ENCODE assay signal across 22 mouse cellular contexts in genomic region chr4:63562742-63563141, GRCm38 (mm10). TPM values are rescaled to one million over a fixed set of nuclear protein-coding genes. Genes with fewer than 3 reads are reported as not detected.
A peak's percentile ranks its signal among the peaks of the same experiment; 100 is the strongest.
DNase-seq lines count a peak whose midpoint lies in the region; ATAC-seq and TF ChIP-seq lines count a peak whose summit lies in the region.
"Had no signal": no experiment of that assay in that cellular context is flagged by ENCODE, and none has a peak within 500 bp of the region (broad histone marks: within the 10 kb centered on the region; RNA-seq: fewer than 3 reads in every experiment).

No protein-coding gene starts in this region.

- peak in 1 of 2 experiments; percentile 60; a peak in 2 of 4 replicates for TF ChIP-seq CTCF in CH12.LX (conservative IDR thresholded peaks at IDR 0.05 in 1 of 2, IDR thresholded peaks at IDR 0.05 in 1 of 2; ENCODE audit: low read depth in 2 of 2, low read length in 2 of 2)

- H3K79me2 ChIP-seq in CH12.LX (replicated peaks; ENCODE audit: control insufficient read depth, extremely low read depth, insufficient read depth, poor library complexity, severe bottlenecking), result no peaks in the 10 kb centered on the region

- H3K27me3 ChIP-seq in liver, embryonic 13.5 days, result no peaks in the 10 kb centered on the region
- H3K27me3 ChIP-seq in liver, embryonic 11.5 days (replicated peaks; ENCODE audit: control insufficient read depth, insufficient read depth, low read length), result no peaks in the 10 kb centered on the region
- H3K27me3 ChIP-seq in CH12.LX (replicated peaks), result no peaks in the 10 kb centered on the region
- H3K27me3 ChIP-seq in intestine, embryonic 14.5 days (replicated peaks; ENCODE audit: control insufficient read depth, insufficient read depth, low read length), result no peaks in the 10 kb centered on the region
- peaks cover 32% of the 10 kb centered on the region for H3K27me3 ChIP-seq in megakaryocyte, embryonic 14.5 days (replicated peaks)
- H3K27me3 ChIP-seq in hindbrain, embryonic 13.5 days, result peaks cover 10% of the 10 kb centered on the region
- H3K27me3 ChIP-seq: embryonic facial prominence, embryonic 15.5 days; heart, embryonic 12.5 days; lung, embryonic 15.5 days had no signal

- H3K36me3 ChIP-seq in liver, embryonic 13.5 days, result peaks cover 11% of the 10 kb centered on the region; the same call in 1 of the 2 replicates
- peaks cover 7% of the 10 kb centered on the region; the same call in 1 of the 2 replicates for H3K36me3 ChIP-seq in liver, embryonic 11.5 days (ENCODE audit: control insufficient read depth, insufficient read depth, low read length)
- H3K36me3 ChIP-seq in CH12.LX (replicated peaks in 1 of 2; ENCODE audit: control insufficient read depth in 1 of 2, insufficient read depth in 1 of 2, low read length in 1 of 2), result peaks cover 28 to 49% of the 10 kb centered on the region in 2 experiments
- peaks cover 13% of the 10 kb centered on the region; the same call in 1 of the 2 replicates for H3K36me3 ChIP-seq in intestine, embryonic 14.5 days (ENCODE audit: control insufficient read depth, insufficient read depth, low read length)
- H3K36me3 ChIP-seq in megakaryocyte, embryonic 14.5 days (replicated peaks; ENCODE audit: low read length), result peaks cover 41% of the 10 kb centered on the region
- no peaks in the 10 kb centered on the region for H3K36me3 ChIP-seq in hindbrain, embryonic 13.5 days
- H3K36me3 ChIP-seq: forebrain, embryonic 12.5 days had no signal

- dilution Hi-C loops in CH12.LX (cut with MboI; ENCODE audit: extremely low pct_ligation_motif_present, extremely low pct_unique_long_range_greater_than_20kb, low sequenced_read_pairs), result no loop called here

- no peak for ATAC-seq in liver, embryonic 13.5 days (ENCODE audit: low read depth)
- ATAC-seq in liver, embryonic 11.5 days (replicated peaks; ENCODE audit: low FRiP score), result no peak
- no peak for ATAC-seq in intestine, embryonic 14.5 days (replicated peaks; ENCODE audit: low FRiP score, low TSS enrichment, low read depth)
- no peak for ATAC-seq in hindbrain, embryonic 13.5 days (ENCODE audit: low FRiP score)
- ATAC-seq in monocyte, adult 5-6 weeks (replicated peaks; ENCODE audit: insufficient number of reproducible peaks, low FRiP score, low TSS enrichment, poor library complexity, severe bottlenecking), result no peak

- peak overlapping the region; percentile 59; the same call in 1 of the 2 replicates for H3K27ac ChIP-seq in liver, embryonic 13.5 days
- no peak overlapping the region for H3K27ac ChIP-seq in liver, embryonic 11.5 days (ENCODE audit: low read depth, low read length)
- H3K27ac ChIP-seq in CH12.LX (ENCODE audit: insufficient read depth, low read depth), result peak overlapping the region; percentile 65
- H3K27ac ChIP-seq in intestine, embryonic 14.5 days (ENCODE audit: low read depth), result 0 out of 2 replicates have a peak overlapping the region, but pooled peaks have one; percentile 9
- no peak overlapping the region for H3K27ac ChIP-seq in hindbrain, embryonic 13.5 days
- H3K27ac ChIP-seq: embryonic facial prominence, embryonic 15.5 days; forebrain, embryonic 12.5 days; lung, embryonic 15.5 days had no signal

- no peak overlapping the region for H3K9ac ChIP-seq in liver, embryonic 13.5 days
- no peak overlapping the region for H3K9ac ChIP-seq in liver, embryonic 11.5 days (ENCODE audit: low read depth, low read length)
- no peak overlapping the region for H3K9ac ChIP-seq in CH12.LX (ENCODE audit: insufficient read depth, low read depth)
- no peak overlapping the region for H3K9ac ChIP-seq in intestine, embryonic 14.5 days (ENCODE audit: low read length)
- no peak overlapping the region for H3K9ac ChIP-seq in hindbrain, embryonic 13.5 days
- H3K9ac ChIP-seq: embryonic facial prominence, embryonic 15.5 days; forebrain, embryonic 12.5 days; heart, embryonic 12.5 days; lung, embryonic 15.5 days had no signal

- no peaks in the 10 kb centered on the region for H3K9me3 ChIP-seq in liver, embryonic 13.5 days (replicated peaks)
- H3K9me3 ChIP-seq in liver, embryonic 11.5 days (ENCODE audit: control insufficient read depth, low read length), result no peaks in the 10 kb centered on the region
- no peaks in the 10 kb centered on the region for H3K9me3 ChIP-seq in CH12.LX (replicated peaks; ENCODE audit: low read length)
- no peaks in the 10 kb centered on the region for H3K9me3 ChIP-seq in intestine, embryonic 14.5 days (ENCODE audit: control insufficient read depth, low read length)
- no peaks in the 10 kb centered on the region for H3K9me3 ChIP-seq in megakaryocyte, embryonic 14.5 days
- H3K9me3 ChIP-seq in hindbrain, embryonic 13.5 days, result no peaks in the 10 kb centered on the region
- H3K9me3 ChIP-seq: embryonic facial prominence, embryonic 15.5 days; forebrain, embryonic 12.5 days; heart, embryonic 12.5 days; lung, embryonic 15.5 days had no signal

- no peak for DNase-seq in liver, embryonic 13.5 days
- no peak for DNase-seq in liver, embryonic 11.5 days (ENCODE audit: low spot score)
- peak; percentile 48 for DNase-seq in CH12.LX (ENCODE audit: extremely low read depth)
- no peak for DNase-seq in intestine, embryonic 14.5 days (ENCODE audit: low spot score)
- DNase-seq: adrenal gland, adult 2 months; cerebellum, adult 9-11 months; kidney, adult 11 months; kidney, postnatal 14 days had no signal

- in situ Hi-C loops in CH12.LX (cut with MboI; ENCODE audit: low pct_ligation_motif_present, low pct_unique_long_range_greater_than_20kb, low sequenced_read_pairs), result loop anchor here (5.0 to 25.0 kb wide), 3 partner anchors 60 to 350 kb away; partner anchors contain the start of gene Col27a1

- no peak for TF ChIP-seq EP300 in CH12.LX (IDR thresholded peaks at IDR 0.05; ENCODE audit: low read length)

- TF ChIP-seq RAD21 in CH12.LX (IDR thresholded peaks at IDR 0.05; ENCODE audit: low read depth, low read length), result peak; percentile 44

- WGBS in liver, embryonic 13.5 days (ENCODE audit: insufficient replicate concordance), result 76% methylated on average over 4 of the region's 4 CpGs
- WGBS in liver, embryonic 11.5 days, result 86% methylated on average over 4 of the region's 4 CpGs
- 88% methylated on average over 4 of the region's 4 CpGs for WGBS in intestine, embryonic 14.5 days
- 85% methylated on average over 4 of the region's 4 CpGs for WGBS in hindbrain, embryonic 13.5 days

- H3K4me3 ChIP-seq in liver, embryonic 13.5 days (replicated peaks), result no peak overlapping the region
- no peak overlapping the region for H3K4me3 ChIP-seq in liver, embryonic 11.5 days (ENCODE audit: low read depth, low read length)
- H3K4me3 ChIP-seq in CH12.LX (replicated peaks in 1 of 3; ENCODE audit: low read depth in 2 of 3, low read length in 2 of 3, poor library complexity in 1 of 3), result no peak overlapping the region
- no peak overlapping the region for H3K4me3 ChIP-seq in intestine, embryonic 14.5 days (ENCODE audit: low read depth, low read length)
- H3K4me3 ChIP-seq in megakaryocyte, embryonic 14.5 days (replicated peaks), result peak overlapping the region; percentile 60
- no peak overlapping the region for H3K4me3 ChIP-seq in hindbrain, embryonic 13.5 days
- H3K4me3 ChIP-seq: embryonic facial prominence, embryonic 15.5 days; forebrain, embryonic 12.5 days; heart, embryonic 12.5 days; lung, embryonic 15.5 days had no signal

- peak overlapping the region; percentile 21; the same call in 1 of the 2 replicates for H3K4me2 ChIP-seq in liver, embryonic 13.5 days
- H3K4me2 ChIP-seq in liver, embryonic 11.5 days, result no peak overlapping the region
- no peak overlapping the region for H3K4me2 ChIP-seq in CH12.LX (ENCODE audit: insufficient read depth, low read depth, poor library complexity, severe bottlenecking)
- H3K4me2 ChIP-seq in intestine, embryonic 14.5 days (ENCODE audit: low read length), result no peak overlapping the region
- no peak overlapping the region for H3K4me2 ChIP-seq in hindbrain, embryonic 13.5 days
- H3K4me2 ChIP-seq: embryonic facial prominence, embryonic 15.5 days; forebrain, embryonic 12.5 days; heart, embryonic 12.5 days; lung, embryonic 15.5 days had no signal

- H3K4me1 ChIP-seq in liver, embryonic 13.5 days (replicated peaks), result peaks cover 44% of the 10 kb centered on the region
- H3K4me1 ChIP-seq in liver, embryonic 11.5 days (replicated peaks; ENCODE audit: control insufficient read depth, insufficient read depth, low read length), result peaks cover 28% of the 10 kb centered on the region
- peaks cover 29 to 47% of the 10 kb centered on the region in 2 experiments for H3K4me1 ChIP-seq in CH12.LX (ENCODE audit: control insufficient read depth in 1 of 2, insufficient read depth in 2 of 2)
- peaks cover 34% of the 10 kb centered on the region for H3K4me1 ChIP-seq in intestine, embryonic 14.5 days (replicated peaks; ENCODE audit: control insufficient read depth, insufficient read depth, low read length)
- H3K4me1 ChIP-seq in megakaryocyte, embryonic 14.5 days, result peaks cover 43% of the 10 kb centered on the region
- peaks cover 18% of the 10 kb centered on the region for H3K4me1 ChIP-seq in hindbrain, embryonic 13.5 days (replicated peaks)

- TF ChIP-seq POLR2A in CH12.LX (IDR thresholded peaks at IDR 0.05; ENCODE audit: low read depth, low read length), result no peak

RNA-seq across cellular contexts. Expression of gene Tmem268, which starts 4.2 kb away (rescaled TPM):
- polyA plus RNA-seq in liver, embryonic 13.5 days (2015; fragmentation: Nextera tagmentation; extraction: Ambion mirVana), result 6.4 and 7.9 TPM in 2 replicates
- polyA plus RNA-seq in liver, embryonic 11.5 days (2014; fragmentation: Nextera tagmentation; extraction: Ambion mirVana), result 9.0 and 10.2 TPM in 2 replicates
- 9.4 TPM in 2 replicates for total RNA-seq in CH12.LX (2012; rRNA removed)
- 8.3 and 9.9 TPM in 2 replicates for total RNA-seq in CH12.LX (2014; rRNA removed)
- polyA plus RNA-seq in CH12.LX (2012; ENCODE audit: insufficient read length, low read depth), result 10.5 and 11.1 TPM in 2 replicates
- 11.3 and 11.9 TPM in 2 replicates for polyA plus RNA-seq in intestine, embryonic 14.5 days (2014; fragmentation: Nextera tagmentation; extraction: Ambion mirVana)
- 0.66 TPM in 1 of 2 replicates, not detected in the other for polyA plus RNA-seq in megakaryocyte, embryonic 14.5 days (2012; ENCODE audit: insufficient read depth, low replicate concordance)
- polyA plus RNA-seq in hindbrain, embryonic 13.5 days (2015; fragmentation: Nextera tagmentation; extraction: Ambion mirVana), result 3.0 and 4.4 TPM in 2 replicates
- 5.0 to 42.9 TPM (median 14.7 TPM) in 3 replicates for total RNA-seq in monocyte, adult 5-6 weeks (2017)

RNA-seq across cellular contexts. Expression of gene Atp6v1g1, which starts 18.2 kb away (rescaled TPM):
- 125 and 135 TPM in 2 replicates for polyA plus RNA-seq in liver, embryonic 13.5 days (2015; fragmentation: Nextera tagmentation; extraction: Ambion mirVana)
- polyA plus RNA-seq in liver, embryonic 11.5 days (2014; fragmentation: Nextera tagmentation; extraction: Ambion mirVana), result 191 and 204 TPM in 2 replicates
- total RNA-seq in CH12.LX (2012; rRNA removed) (70.4 and 78.7 TPM in 2 replicates), CH12.LX (2014; rRNA removed) (143 and 154 TPM in 2 replicates)
- polyA plus RNA-seq in CH12.LX (2012; ENCODE audit: insufficient read length, low read depth), result 95.1 and 111 TPM in 2 replicates
- polyA plus RNA-seq in intestine, embryonic 14.5 days (2014; fragmentation: Nextera tagmentation; extraction: Ambion mirVana), result 264 and 277 TPM in 2 replicates
- polyA plus RNA-seq in megakaryocyte, embryonic 14.5 days (2012; ENCODE audit: insufficient read depth, low replicate concordance), result 12.2 and 191 TPM in 2 replicates
- 464 and 480 TPM in 2 replicates for polyA plus RNA-seq in hindbrain, embryonic 13.5 days (2015; fragmentation: Nextera tagmentation; extraction: Ambion mirVana)
- 72.4 to 128 TPM (median 93.3 TPM) in 3 replicates for total RNA-seq in monocyte, adult 5-6 weeks (2017)

RNA-seq across cellular contexts. Expression of gene Gm11213, which starts 42.3 kb away (rescaled TPM):
- not detected in 2 replicates for polyA plus RNA-seq in liver, embryonic 13.5 days (2015; fragmentation: Nextera tagmentation; extraction: Ambion mirVana)
- polyA plus RNA-seq in liver, embryonic 11.5 days (2014; fragmentation: Nextera tagmentation; extraction: Ambion mirVana), result not detected in 2 replicates
- total RNA-seq in CH12.LX (2012; rRNA removed) (not detected in 2 replicates), CH12.LX (2014; rRNA removed) (not detected in 2 replicates)
- polyA plus RNA-seq in CH12.LX (2012; ENCODE audit: insufficient read length, low read depth), result not detected in 2 replicates
- polyA plus RNA-seq in intestine, embryonic 14.5 days (2014; fragmentation: Nextera tagmentation; extraction: Ambion mirVana), result not detected in 2 replicates
- not detected in 2 replicates for polyA plus RNA-seq in megakaryocyte, embryonic 14.5 days (2012; ENCODE audit: insufficient read depth, low replicate concordance)
- polyA plus RNA-seq in hindbrain, embryonic 13.5 days (2015; fragmentation: Nextera tagmentation; extraction: Ambion mirVana), result not detected in 2 replicates
- not detected in 3 replicates for total RNA-seq in monocyte, adult 5-6 weeks (2017)
- total RNA-seq: adrenal gland, adult 2 months; gastrocnemius, postnatal 4 days; hematopoietic stem cell, adult 5-6 weeks; layer of hippocampus, postnatal 10 days; left cerebral cortex, postnatal 14 days; MEL had no signal
- polyA plus RNA-seq: adrenal gland, adult 2 months; C2C12; embryonic facial prominence, embryonic 15.5 days; forebrain, embryonic 12.5 days; heart, embryonic 12.5 days; lung, embryonic 15.5 days; neural tube, embryonic 14.5 days had no signal

RNA-seq across cellular contexts. Expression of gene Tex48, which starts 59.5 kb away (rescaled TPM):
- polyA plus RNA-seq in liver, embryonic 13.5 days (2015; fragmentation: Nextera tagmentation; extraction: Ambion mirVana), result not detected in 2 replicates
- polyA plus RNA-seq in liver, embryonic 11.5 days (2014; fragmentation: Nextera tagmentation; extraction: Ambion mirVana), result not detected in 2 replicates
- total RNA-seq in CH12.LX (2012; rRNA removed) (not detected in 2 replicates), CH12.LX (2014; rRNA removed) (not detected in 2 replicates)
- not detected in 2 replicates for polyA plus RNA-seq in CH12.LX (2012; ENCODE audit: insufficient read length, low read depth)
- polyA plus RNA-seq in intestine, embryonic 14.5 days (2014; fragmentation: Nextera tagmentation; extraction: Ambion mirVana), result not detected in 2 replicates
- not detected in 2 replicates for polyA plus RNA-seq in megakaryocyte, embryonic 14.5 days (2012; ENCODE audit: insufficient read depth, low replicate concordance)
- polyA plus RNA-seq in hindbrain, embryonic 13.5 days (2015; fragmentation: Nextera tagmentation; extraction: Ambion mirVana), result not detected in 2 replicates
- total RNA-seq in monocyte, adult 5-6 weeks (2017), result not detected in 3 replicates
- total RNA-seq: adrenal gland, adult 2 months; gastrocnemius, postnatal 4 days; hematopoietic stem cell, adult 5-6 weeks; layer of hippocampus, postnatal 10 days; left cerebral cortex, postnatal 14 days; MEL had no signal
- polyA plus RNA-seq: adrenal gland, adult 2 months; C2C12; embryonic facial prominence, embryonic 15.5 days; forebrain, embryonic 12.5 days; heart, embryonic 12.5 days; lung, embryonic 15.5 days; neural tube, embryonic 14.5 days had no signal

Comparison
In these comparisons a context has a peak if more than half of its experiments do, and no peak if none do; other contexts are left out.
1. H3K27ac ChIP-seq: peak in liver, embryonic 13.5 days (single experiment), CH12.LX (single experiment) and intestine, embryonic 14.5 days (single experiment); none in liver, embryonic 11.5 days (single experiment) and hindbrain, embryonic 13.5 days (single experiment).